Mouse (Mus musculus) CD4-positive naive resting alpha-beta T cell, adult 57 days (primary cell): Measurements from ENCODE around the gene Bace1. TPM values are rescaled to one million over a fixed set of nuclear protein-coding genes. Genes with fewer than 3 reads are reported as not detected.

Source experiments
- total RNA-seq: library from RNA; stranded (reverse); gene quantifications from one replicate; pipeline ENCODE4 v1.2.4, GENCODE M21; 2023

The Bace1 gene
- 0.44 TPM for total RNA-seq

DNA sequence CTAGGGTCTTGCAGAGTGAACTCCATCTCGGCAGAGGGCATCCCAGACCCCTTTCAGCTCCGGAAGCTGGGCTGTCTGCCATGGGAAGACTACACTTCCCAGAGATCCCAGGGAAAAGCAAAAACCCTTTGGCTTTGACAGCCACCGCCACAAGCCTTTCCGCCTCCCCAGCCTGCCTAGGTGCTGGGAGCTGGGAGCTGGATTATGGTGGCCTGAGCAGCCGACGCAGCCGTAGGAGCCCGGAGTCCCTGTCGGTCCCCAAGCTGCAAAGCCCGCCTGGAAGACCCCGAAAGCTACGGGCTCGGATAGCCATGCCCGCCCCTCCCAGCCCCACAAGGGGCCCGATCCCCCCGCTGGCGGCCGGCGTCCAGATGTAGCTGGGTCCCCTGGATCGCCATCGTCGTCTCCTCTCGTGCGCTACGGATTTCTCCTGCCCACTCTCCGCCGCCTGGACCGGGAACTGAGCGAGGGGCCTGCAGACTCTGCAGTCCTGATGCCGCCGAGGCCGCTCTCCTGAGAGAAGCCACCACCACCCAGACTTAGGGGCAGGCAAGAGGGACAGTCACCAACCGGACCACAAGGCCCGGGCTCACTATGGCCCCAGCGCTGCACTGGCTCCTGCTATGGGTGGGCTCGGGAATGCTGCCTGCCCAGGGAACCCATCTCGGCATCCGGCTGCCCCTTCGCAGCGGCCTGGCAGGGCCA lies at the start of gene Bace1:
Bace1 (plus strand) TSS at position 147 of the 705 bp plus-strand sequence.

DNA sequence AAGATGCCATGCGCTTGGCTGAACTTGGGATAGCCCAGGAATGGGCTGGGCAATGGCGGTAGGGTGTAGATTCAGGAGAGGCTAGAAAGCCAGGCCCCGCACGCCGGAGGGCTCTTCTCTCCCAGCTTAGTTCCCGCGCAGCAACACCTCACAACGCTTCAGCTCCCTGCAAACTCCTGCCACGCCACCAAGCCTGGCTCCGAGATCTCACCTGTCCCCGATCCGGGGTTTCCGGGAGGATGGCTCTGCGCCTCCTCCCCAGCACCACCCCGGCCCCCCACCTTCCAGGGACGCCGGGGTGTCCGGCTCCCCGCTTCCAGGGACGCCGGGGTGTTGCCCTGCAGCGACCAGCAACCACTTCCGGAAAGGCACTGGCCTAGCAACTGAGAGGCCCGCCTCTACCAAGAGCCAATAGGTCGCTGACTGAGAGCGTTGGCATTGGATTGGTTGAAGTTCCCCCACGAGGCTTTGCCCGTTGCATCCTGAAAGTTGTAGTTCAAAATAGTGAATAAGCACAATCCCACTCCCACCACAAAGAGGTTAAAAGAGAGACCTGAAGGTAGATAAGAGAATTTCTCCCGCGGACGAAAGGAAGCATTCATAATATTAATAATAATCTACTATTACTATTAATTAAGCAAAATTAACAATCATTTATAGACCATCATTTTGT lies 10.0 kb upstream of the Bace1 start, which contains the start of gene Cep164:
Cep164 (minus strand) TSS at position 401 of the 673 bp plus-strand sequence.

DNA sequence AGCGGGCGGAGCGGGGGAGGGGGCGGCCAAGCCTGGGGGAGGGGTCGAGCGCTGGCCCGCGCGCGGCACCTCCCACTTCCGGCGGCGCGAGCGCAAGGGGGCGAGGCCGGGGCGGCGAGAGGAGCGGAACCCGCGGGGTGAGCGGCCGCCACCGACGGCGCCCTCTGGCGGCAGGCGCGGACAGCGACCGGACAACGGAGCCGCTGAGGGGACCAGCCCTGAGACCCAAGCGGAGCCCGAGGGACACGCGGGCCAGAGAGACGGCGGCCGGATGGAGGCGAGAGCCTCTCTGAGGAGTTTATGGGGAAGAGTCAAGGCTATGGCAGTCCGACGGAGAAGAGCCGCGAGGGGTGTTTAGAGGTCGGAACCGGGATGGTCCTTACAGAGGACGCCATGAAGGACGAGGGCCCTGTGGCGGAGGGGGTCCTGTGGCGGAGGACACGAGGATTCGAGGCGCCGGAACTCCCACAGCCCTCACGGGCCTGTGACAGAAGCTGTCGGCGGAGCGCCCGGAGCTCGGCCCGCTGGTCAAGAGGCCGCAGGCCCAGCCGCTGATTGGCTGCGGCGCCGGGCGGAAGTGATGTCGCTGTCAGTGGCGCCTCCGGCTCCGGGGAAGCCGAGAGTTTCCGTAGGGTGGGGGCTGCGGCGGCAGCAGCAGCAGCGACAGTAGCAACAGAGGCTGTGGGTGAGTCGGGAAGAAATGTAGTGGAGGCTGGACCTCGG lies 68.1 kb downstream of the Bace1 start, which contains the start of the genes Pcsk7 and Rnf214:
Pcsk7 (plus strand) TSS at position 143 of the 723 bp plus-strand sequence.
Rnf214 (minus strand) TSS at position 557 of the 723 bp plus-strand sequence.

Other genes with a start within 250 kb of the Bace1 start
- 40.9 TPM for gene Cep164, start 9.9 kb upstream of the Bace1 start, total RNA-seq
- gene Pcsk7, start 67.9 kb downstream of the Bace1 start, total RNA-seq, result 82.0 TPM
- gene Rnf214, start 68.3 kb downstream of the Bace1 start, total RNA-seq, result 27.1 TPM
- gene Tagln, start 97.5 kb downstream of the Bace1 start, total RNA-seq, result 4.0 TPM
- gene Sidt2, start 116.7 kb downstream of the Bace1 start, total RNA-seq, result 378 TPM
- gene Pafah1b2, start 174.1 kb downstream of the Bace1 start, total RNA-seq, result 61.5 TPM
- 62.4 TPM for gene Sik3, start 174.2 kb downstream of the Bace1 start, total RNA-seq